Mouse (Mus musculus) urinary bladder, adult 18-20 months (tissue): ENCODE measurements around the gene Tmem198.

ENCODE experiments used
- DNase-seq, 2 experiments: peaks; one replicate each; pipeline ENCODE4 v3.0.0; 2022; ENCODE audit warnings: low spot score in 2 of 2, mixed read lengths in 2 of 2

Gene Tmem198

DNA sequence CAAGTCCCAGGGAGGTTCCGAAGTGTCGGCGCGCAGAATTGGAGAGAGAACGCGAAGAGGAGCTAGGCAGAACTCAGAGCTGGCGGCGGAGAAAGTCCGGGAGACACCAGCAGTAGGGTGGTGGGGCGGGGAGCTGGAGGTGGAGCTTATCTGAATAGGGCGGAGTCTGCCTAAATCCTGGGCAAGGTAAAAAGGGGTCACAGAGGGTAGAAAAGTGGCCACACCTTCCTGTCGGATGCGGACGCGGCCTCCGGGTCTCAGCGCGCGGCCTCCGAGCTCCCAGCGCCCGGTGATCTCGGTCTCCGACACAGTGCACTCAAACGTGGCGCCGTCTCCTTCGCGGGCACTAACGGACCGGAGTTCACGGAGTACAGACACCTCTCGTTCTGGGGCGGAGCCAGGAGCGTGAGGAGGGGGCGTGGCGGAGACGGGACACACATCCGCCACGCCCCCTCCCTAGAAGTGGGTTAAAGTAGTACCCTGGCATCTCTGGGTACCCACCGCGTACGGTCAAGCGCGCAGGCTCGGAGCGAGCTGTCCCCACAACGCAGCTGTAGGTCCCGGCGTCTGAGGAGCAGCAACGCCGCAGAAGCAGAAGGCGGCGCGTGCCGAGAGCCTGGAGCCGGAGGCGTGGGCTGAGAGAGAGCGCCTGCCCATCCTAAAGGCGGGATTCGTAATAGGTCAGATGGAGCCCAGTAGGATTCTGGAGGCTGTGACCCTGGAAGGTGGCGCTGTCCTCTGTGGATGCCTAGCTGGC lies 8.3 kb downstream of the Tmem198 start:
- DNase-seq = peak; percentile 41 to 70

- no peak for DNase-seq
Measured at GRCm38 (mm10) chr1:75490785-75491551, 11.6 kb downstream of the Tmem198 start.

DNA sequence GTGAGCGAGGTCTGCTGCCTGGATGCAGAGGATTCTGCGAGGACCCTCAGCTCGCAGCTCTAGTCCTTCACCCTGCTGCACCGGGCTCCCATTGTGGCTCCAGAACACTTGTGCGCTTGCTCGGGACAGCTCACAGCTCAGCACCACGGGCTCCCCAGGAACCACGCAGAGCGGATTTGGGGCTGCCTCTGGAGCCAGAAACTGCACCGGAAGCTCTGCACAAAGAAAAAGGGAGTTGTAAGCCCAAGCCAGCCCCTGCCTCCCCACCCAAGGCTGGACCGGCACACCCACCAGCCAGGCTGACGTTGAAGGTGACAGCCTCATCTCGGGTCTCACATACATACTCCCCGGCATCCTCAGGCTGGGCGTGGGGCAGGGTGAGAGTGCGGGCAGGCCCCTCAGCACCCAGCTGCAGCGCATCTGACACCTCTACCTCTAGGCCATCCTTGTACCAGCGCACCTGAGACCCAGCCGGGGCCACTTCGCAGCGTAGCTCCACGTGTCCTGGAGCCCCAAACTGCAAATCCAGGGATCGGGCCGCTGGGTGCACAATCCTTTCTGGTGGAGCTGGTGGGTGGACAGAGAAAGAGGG lies 13.3 kb downstream of the Tmem198 start:
- DNase-seq = no peak

GRCm38 (mm10) chr1:75494878-75495548 lies 15.7 kb downstream of the Tmem198 start:
- no peak for DNase-seq

- DNase-seq = no peak
Measured at GRCm38 (mm10) chr1:75498897-75499296, 19.6 kb downstream of the Tmem198 start.

GRCm38 (mm10) chr1:75499441-75499840 lies 20.1 kb downstream of the Tmem198 start:
- no peak for DNase-seq

GRCm38 (mm10) chr1:75501905-75502304 lies 22.6 kb downstream of the Tmem198 start:
- DNase-seq = no peak

DNA sequence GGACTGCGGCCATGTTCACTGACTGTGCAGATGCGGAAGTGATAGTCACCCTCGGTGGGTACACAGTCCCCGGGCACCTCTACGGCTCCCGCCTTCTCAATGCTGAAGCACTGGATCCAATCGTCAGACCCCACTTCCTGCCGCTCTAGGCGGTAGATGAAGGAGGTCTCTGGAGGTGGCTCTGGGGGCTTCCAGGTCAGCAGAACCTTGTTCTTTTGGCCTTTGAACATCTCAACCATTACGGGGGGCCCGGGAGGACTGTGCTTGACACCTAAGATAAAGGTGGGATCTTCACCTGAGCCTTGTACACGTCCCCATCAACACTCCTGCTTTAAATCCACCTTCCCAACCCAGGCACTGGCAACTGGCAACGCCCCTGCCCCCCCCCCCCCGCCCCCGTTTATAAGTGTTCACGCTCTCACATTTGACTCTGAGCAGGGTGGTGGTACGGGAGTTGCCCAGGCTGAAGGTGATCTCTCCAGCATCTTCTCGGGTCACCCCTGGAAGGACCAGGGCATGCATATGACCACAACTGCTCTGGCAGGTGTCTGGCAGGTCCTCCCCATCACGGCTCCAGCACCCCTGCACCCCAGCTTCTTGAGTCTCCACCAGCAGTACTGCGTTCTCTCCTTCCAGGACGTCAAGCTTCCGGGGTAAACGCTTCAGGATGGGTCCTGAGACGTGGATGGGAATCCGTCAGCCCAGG lies 23.8 kb downstream of the Tmem198 start:
- no peak for DNase-seq

GRCm38 (mm10) chr1:75503651-75503980 lies 24.3 kb downstream of the Tmem198 start:
- no peak for DNase-seq

- DNase-seq = no peak
Measured at GRCm38 (mm10) chr1:75504256-75505045, 25.1 kb downstream of the Tmem198 start.

DNA sequence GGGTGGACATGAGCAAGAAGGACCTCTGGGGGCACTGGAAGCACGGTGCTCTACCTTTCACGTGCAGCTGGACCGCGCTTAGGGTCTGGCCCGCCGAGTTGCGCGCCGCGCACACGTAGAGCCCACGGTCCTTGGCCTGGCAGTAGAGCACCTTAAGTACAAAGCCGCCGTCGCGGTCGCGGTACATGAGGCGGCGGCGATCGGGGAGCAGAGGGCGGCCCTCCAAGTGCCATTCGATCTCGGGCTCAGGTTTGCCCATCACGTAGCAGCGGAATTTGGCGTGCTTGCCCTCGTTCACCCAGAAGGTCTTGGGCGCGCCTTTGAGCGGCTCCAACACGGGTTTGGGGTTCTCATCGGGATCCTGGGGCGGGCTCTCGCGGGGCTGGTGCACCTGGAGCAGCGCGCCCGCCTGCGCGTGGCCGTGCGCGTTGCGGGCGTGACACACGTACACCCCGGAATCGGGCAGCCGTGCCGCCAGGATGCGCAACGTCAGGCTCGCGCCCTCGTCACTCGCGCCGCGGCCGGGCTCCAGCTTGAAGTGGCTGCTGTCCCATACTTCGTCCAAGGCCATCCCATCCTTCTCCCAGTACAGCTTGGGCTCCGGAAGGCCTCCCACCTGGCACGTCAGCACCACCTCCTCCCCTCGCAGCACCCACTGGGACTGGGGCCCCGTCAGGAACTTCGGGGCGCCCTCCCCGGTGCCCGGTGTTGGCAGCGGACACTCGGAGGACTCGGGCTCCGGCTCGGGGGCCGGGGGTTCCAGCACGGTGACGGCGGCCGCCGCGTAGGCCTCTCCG lies 26.0 kb downstream of the Tmem198 start:
- DNase-seq = peak; percentile 26 to 60

- DNase-seq = peak; percentile 33 to 37
Measured at GRCm38 (mm10) chr1:75505956-75506831, 26.9 kb downstream of the Tmem198 start, which contains the start of gene Obsl1. Obsl1 (minus strand) TSS chr1:75506452.

DNA sequence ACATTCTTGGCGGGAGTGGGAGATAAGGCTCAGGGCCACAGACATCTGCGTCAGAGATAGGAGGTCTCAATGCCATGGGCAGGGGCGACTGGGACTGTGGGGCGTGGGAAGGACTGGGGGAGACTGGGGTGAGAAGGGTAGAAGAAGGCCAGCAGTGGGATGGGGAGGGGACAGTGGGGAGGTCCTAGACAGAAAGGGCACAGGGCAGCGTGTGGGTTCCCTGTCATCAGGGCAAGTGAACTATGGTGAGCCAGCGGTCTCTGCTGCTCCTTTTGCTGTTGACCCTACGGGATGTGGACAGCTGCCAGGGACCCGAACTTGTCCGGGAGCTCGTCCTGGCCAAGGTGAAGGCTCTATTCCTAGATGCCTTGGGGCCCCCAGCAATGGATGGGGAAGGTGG lies 27.7 kb downstream of the Tmem198 start, which contains the start of gene Inha:
Gene Inha (plus strand): TSS at position 72 of the 400 bp plus-strand sequence.
- no peak for DNase-seq

- DNase-seq = no peak
Measured at GRCm38 (mm10) chr1:75509586-75509985, 30.3 kb downstream of the Tmem198 start.

DNA sequence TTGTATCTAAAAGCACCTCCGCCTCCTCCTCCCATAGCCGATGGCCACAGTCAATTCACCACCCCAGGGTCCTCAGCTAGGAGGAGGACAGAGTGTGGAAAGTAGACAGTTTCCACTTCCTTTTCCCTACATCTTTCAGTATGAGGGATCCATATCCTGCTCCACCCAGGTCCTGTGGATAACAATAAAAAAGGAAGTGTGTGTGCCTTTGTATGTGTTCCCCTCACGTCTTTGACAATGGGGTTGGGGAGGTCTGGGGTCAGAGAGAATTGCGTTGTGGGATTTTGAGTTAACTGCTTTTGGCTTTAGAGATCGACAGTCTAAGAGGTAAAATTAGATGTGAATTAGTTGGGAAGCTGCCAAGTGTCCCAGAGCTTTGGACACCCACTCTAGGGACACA lies 30.8 kb downstream of the Tmem198 start:
- DNase-seq = no peak

- DNase-seq = no peak
Measured at GRCm38 (mm10) chr1:75511437-75512210, 32.3 kb downstream of the Tmem198 start.

DNA sequence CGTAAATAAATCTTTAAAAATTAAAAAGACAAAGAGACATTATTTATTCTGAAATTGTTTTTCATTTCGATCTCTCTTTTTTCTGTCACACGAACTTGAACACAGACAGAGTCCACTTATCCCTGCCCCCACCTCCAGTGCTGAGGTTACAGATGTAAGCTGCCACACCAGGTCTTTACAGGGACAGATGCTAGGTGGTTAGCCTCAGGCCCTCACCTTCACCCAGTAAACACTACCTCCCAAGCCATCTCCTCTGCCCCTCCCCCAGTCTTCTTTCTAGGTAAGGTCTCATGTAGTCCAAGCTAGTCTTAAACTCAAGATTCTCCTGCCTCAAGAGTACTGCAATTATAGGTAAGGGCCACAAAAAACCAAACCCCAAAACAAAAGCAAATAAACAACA lies 33.2 kb downstream of the Tmem198 start:
- no peak for DNase-seq
